Mouse (Mus musculus) C2C12 (cell line): ENCODE data around the gene Rnf34. TPM values are rescaled to one million over a fixed set of nuclear protein-coding genes. Genes with fewer than 3 reads are reported as not detected.

Experiments used
- H3K27me3 ChIP-seq: one replicate; pipeline ENCODE4 v1.6.1; 2011; ENCODE audit not compliant: control insufficient read depth, insufficient read depth, insufficient read length
- H3K36me3 ChIP-seq: one replicate; pipeline ENCODE4 v1.6.1; 2011; ENCODE audit not compliant: control insufficient read depth, insufficient read depth
- H3K4me3 ChIP-seq: one replicate; pipeline ENCODE4 v1.5.1; 2011; ENCODE audit warnings: mild to moderate bottlenecking, control low read depth; ENCODE audit not compliant: poor library complexity, insufficient read depth, severe bottlenecking
- H3K79me2 ChIP-seq: one replicate; pipeline ENCODE4 v1.6.1; 2011; ENCODE audit not compliant: control insufficient read depth, insufficient read depth
- H3K79me3 ChIP-seq: one replicate; pipeline ENCODE4 v1.6.1; 2011; ENCODE audit warnings: low read depth, control low read depth
- H3ac ChIP-seq: one replicate; pipeline ENCODE3; 2011; ENCODE audit warnings: low read depth; ENCODE audit not compliant: control insufficient read depth, insufficient read length
- CEBPB ChIP-seq: IDR thresholded peaks from one replicate; pipeline ENCODE4 v1.6.1; 2011; ENCODE audit warnings: low read depth, mild to moderate bottlenecking, control low read depth, moderate library complexity
- CTCF ChIP-seq: IDR thresholded peaks from one replicate; pipeline ENCODE4 v1.5.1; 2011; ENCODE audit not compliant: control insufficient read depth, insufficient read depth, insufficient read length
- FOSL1 ChIP-seq: IDR thresholded peaks from one replicate; pipeline ENCODE4 v1.8.0; 2011; ENCODE audit warnings: mild to moderate bottlenecking, low read length; ENCODE audit not compliant: poor library complexity, insufficient read depth, severe bottlenecking
- MAX ChIP-seq: IDR thresholded peaks from one replicate; pipeline ENCODE4 v1.6.1; 2011; ENCODE audit warnings: mild to moderate bottlenecking, control low read depth
- MYOD1 ChIP-seq: IDR thresholded peaks from one replicate; pipeline ENCODE4 v1.6.1; 2011; ENCODE audit warnings: low read depth; ENCODE audit not compliant: control insufficient read depth, insufficient read length
- MYOG ChIP-seq: IDR thresholded peaks from one replicate; pipeline ENCODE4 v1.6.1; 2011; ENCODE audit not compliant: control insufficient read depth, insufficient read length; ENCODE audit errors: extremely low read depth
- USF1 ChIP-seq: IDR thresholded peaks from one replicate; pipeline ENCODE4 v1.6.1; 2011; ENCODE audit warnings: low read depth, mild to moderate bottlenecking, control low read depth, moderate library complexity
- long read RNA-seq, 2 experiments: library from polyadenylated mRNA; unstranded; transcript quantifications; one replicate each; pipeline ENCODE4 v2.0.0; 2019 to 2020
- polyA plus RNA-seq: library from polyadenylated mRNA; unstranded; fragments of >200 nt; fragmentation: generic; extraction: Trizol; gene quantifications from one replicate; pipeline ENCODE4 v1.2.1, GENCODE M21; 2012; ENCODE audit warnings: missing spikeins

The Rnf34 gene
- 8.1 TPM for polyA plus RNA-seq
- long read RNA-seq, experiment 1, full-length matches to known transcripts: 29 of 34 reads
- long read RNA-seq, experiment 1, partial matches to known transcripts: 3 of 34 reads
- long read RNA-seq, experiment 1, other reads (novel, unspliced or antisense): 2 of 34 reads
- long read RNA-seq, experiment 2, full-length matches to known transcripts: 121 of 125 reads
- long read RNA-seq, experiment 2, partial matches to known transcripts: 0 of 125 reads
- long read RNA-seq, experiment 2, other reads (novel, unspliced or antisense): 4 of 125 reads

- no peaks in the 10 kb centered on the region for H3K36me3 ChIP-seq
- H3K79me3 ChIP-seq: peaks cover 5% of the 10 kb centered on the region
- H3K79me2 ChIP-seq: peaks cover 16% of the 10 kb centered on the region
- no peak for TF ChIP-seq MAX
- TF ChIP-seq FOSL1: no peak
- TF ChIP-seq MYOD1: no peak
- no peak for TF ChIP-seq MYOG
- no peak for TF ChIP-seq CEBPB
- no peak for TF ChIP-seq CTCF
- TF ChIP-seq USF1: no peak
- peak within 1 kb of the TSS; percentile 85 for H3K4me3 ChIP-seq
- no peaks in the 10 kb centered on the region for H3K27me3 ChIP-seq
- peak within 1 kb of the TSS; percentile 92 for H3ac ChIP-seq
These were observed at the start of gene Rnf34 for GRCm38 (mm10) chr5:122849521-122850318. Rnf34 (plus strand) TSS chr5:122850048.

- Histone ChIP-seq H3K79me2 (no peaks in the 10 kb centered on the region), H3K36me3 (peaks cover 90% of the 10 kb centered on the region), H3ac (no peak overlapping the region), H3K27me3 (no peaks in the 10 kb centered on the region), H3K4me3 (no peak overlapping the region), H3K79me3 (no peaks in the 10 kb centered on the region)
- TF ChIP-seq MYOG (no peak), FOSL1 (no peak), CEBPB (no peak), MAX (no peak), USF1 (no peak), MYOD1 (no peak), CTCF (no peak)
These were observed 49.4 kb upstream of the Rnf34 start for GRCm38 (mm10) chr5:122800345-122801010.

DNA sequence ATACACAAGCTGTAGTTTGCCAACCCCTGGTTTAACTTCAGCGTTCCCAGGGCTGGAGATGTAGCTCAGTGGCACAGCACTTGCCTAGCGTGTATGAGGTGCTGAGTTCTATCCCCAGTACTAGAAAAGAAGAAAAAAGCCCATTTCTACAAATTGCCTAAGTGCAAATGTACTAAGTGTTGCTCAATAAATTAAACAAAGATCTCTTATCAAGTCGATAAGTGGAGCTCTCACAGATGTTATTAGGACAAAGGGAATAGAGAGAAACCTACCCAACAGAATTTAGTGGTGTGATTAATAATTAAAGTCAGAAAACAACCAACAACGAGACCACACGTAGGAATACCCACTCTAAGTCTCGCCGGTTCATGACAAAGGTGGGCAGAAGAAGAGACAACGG is 48.2 kb upstream of the Rnf34 start:
- TF ChIP-seq MYOG: no peak
- TF ChIP-seq CTCF: no peak
- TF ChIP-seq FOSL1: no peak
- no peak for TF ChIP-seq MYOD1
- TF ChIP-seq USF1: no peak
- no peak for TF ChIP-seq CEBPB

DNA sequence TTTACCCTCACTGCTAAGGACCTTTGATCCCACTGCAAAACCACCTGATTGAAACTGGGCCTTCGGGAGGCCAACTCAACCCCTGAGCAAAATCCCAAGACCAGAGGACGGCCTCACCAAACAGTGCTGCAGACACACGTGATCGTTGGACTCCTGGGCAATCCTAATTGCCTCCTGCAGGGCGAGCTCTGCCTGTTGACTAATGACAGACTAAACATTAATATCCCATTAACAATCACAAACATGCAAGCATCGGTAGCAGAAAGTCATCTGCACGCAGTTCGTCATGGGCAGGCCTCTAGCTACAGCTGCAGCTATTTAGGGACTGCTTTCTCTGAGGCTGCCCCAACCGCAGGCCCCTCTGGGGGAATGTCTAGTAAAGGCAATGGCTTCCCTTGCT is 47.1 kb upstream of the Rnf34 start:
- Histone ChIP-seq H3K4me3 (no peak overlapping the region), H3K79me2 (no peaks in the 10 kb centered on the region), H3K79me3 (no peaks in the 10 kb centered on the region), H3ac (no peak overlapping the region), H3K27me3 (no peaks in the 10 kb centered on the region), H3K36me3 (peaks cover 95% of the 10 kb centered on the region)
- TF ChIP-seq MYOD1 (no peak), USF1 (no peak), CEBPB (no peak), MAX (no peak), CTCF (no peak), MYOG (no peak), FOSL1 (no peak)

More for the DNA sequence above, 48.2 kb upstream of the Rnf34 start:
- H3K36me3 ChIP-seq: peaks cover 91% of the 10 kb centered on the region
- H3K27me3 ChIP-seq: no peaks in the 10 kb centered on the region
- H3K79me2 ChIP-seq: no peaks in the 10 kb centered on the region
- no peak overlapping the region for H3ac ChIP-seq
- no peaks in the 10 kb centered on the region for H3K79me3 ChIP-seq
- H3K4me3 ChIP-seq: no peak overlapping the region

- Histone ChIP-seq H3K27me3 (no peaks in the 10 kb centered on the region), H3K4me3 (no peak overlapping the region), H3ac (no peak overlapping the region), H3K36me3 (peaks cover 96% of the 10 kb centered on the region), H3K79me2 (no peaks in the 10 kb centered on the region), H3K79me3 (no peaks in the 10 kb centered on the region)
- TF ChIP-seq CEBPB (no peak), USF1 (no peak), MYOD1 (no peak), CTCF (no peak), MAX (no peak), MYOG (no peak), FOSL1 (no peak)
These were observed 44.3 kb upstream of the Rnf34 start for GRCm38 (mm10) chr5:122805503-122805902.
